Mouse (Mus musculus): ENCODE data around the gene Frmpd2. TPM values are rescaled to one million over a fixed set of nuclear protein-coding genes. Genes with fewer than 3 reads are reported as not detected.

The Frmpd2 gene
- total RNA-seq, 1 experiment = not detected

GRCm38 (mm10) chr14:33506696-33507095 lies 35.2 kb downstream of the Frmpd2 start:
- Histone ChIP-seq H3K36me3 (ENCODE audit: control insufficient read depth, insufficient read depth, low read length, poor library complexity, severe bottlenecking) (no peaks in the 10 kb centered on the region), H3K9ac (ENCODE audit: insufficient read depth, low read depth, low read length, poor library complexity, severe bottlenecking) (no peak overlapping the region)
- no peak for DNase-seq (ENCODE audit: low read depth, low spot score)

GRCm38 (mm10) chr14:33508660-33509059 lies 37.2 kb downstream of the Frmpd2 start:
- H3K9me3 ChIP-seq (ENCODE audit: control insufficient read depth, insufficient read depth, low read depth, low read length) = no peaks in the 10 kb centered on the region
- DNase-seq (ENCODE audit: low read depth, low spot score) = no peak
- no peak overlapping the region for H3K4me3 ChIP-seq (ENCODE audit: insufficient read depth in 1 of 2, low read depth in 1 of 2, low read length in 2 of 2, poor library complexity in 1 of 2, severe bottlenecking in 1 of 2)
- no peak overlapping the region for H3K27ac ChIP-seq (ENCODE audit: insufficient read depth, low read depth, low read length, poor library complexity, severe bottlenecking)
- H3K36me3 ChIP-seq (ENCODE audit: control insufficient read depth, insufficient read depth, low read length, poor library complexity, severe bottlenecking) = no peaks in the 10 kb centered on the region
- no peaks in the 10 kb centered on the region for H3K4me1 ChIP-seq (ENCODE audit: control insufficient read depth in 2 of 2, insufficient read depth in 2 of 2, low read length in 2 of 2, poor library complexity in 1 of 2)
- TF ChIP-seq MAFK (IDR thresholded peaks at IDR 0.05; ENCODE audit: insufficient read depth, low read depth, low read length) (no peak), ZNF384 (IDR thresholded peaks at IDR 0.05; ENCODE audit: low read depth, low read length) (no peak), CHD2 (IDR thresholded peaks at IDR 0.05; ENCODE audit: low read depth, low read length) (no peak), ZC3H11A (IDR thresholded peaks at IDR 0.05; ENCODE audit: borderline replicate concordance, low read depth, low read length) (no peak), HCFC1 (IDR thresholded peaks at IDR 0.05; ENCODE audit: borderline replicate concordance, insufficient read depth, low read length) (no peak)
- H3K9ac ChIP-seq (ENCODE audit: insufficient read depth, low read depth, low read length, poor library complexity, severe bottlenecking) = no peak overlapping the region
- in situ Hi-C loops (cut with MboI; ENCODE audit: low sequenced_read_pairs in 2 of 2, unreplicated experiment in 2 of 2) = no loop called here

More at GRCm38 (mm10) chr14:33506696-33507095, 35.2 kb downstream of the Frmpd2 start:
- in situ Hi-C loops (cut with MboI; ENCODE audit: low sequenced_read_pairs in 2 of 2, unreplicated experiment in 2 of 2) = no loop called here
- TF ChIP-seq ZC3H11A (IDR thresholded peaks at IDR 0.05; ENCODE audit: borderline replicate concordance, low read depth, low read length) (no peak), HCFC1 (IDR thresholded peaks at IDR 0.05; ENCODE audit: borderline replicate concordance, insufficient read depth, low read length) (no peak), MAFK (IDR thresholded peaks at IDR 0.05; ENCODE audit: insufficient read depth, low read depth, low read length) (no peak), ZNF384 (IDR thresholded peaks at IDR 0.05; ENCODE audit: low read depth, low read length) (no peak), CHD2 (IDR thresholded peaks at IDR 0.05; ENCODE audit: low read depth, low read length) (no peak)
- no peak overlapping the region for H3K4me3 ChIP-seq (ENCODE audit: insufficient read depth in 1 of 2, low read depth in 1 of 2, low read length in 2 of 2, poor library complexity in 1 of 2, severe bottlenecking in 1 of 2)
- no peak overlapping the region for H3K27ac ChIP-seq (ENCODE audit: insufficient read depth, low read depth, low read length, poor library complexity, severe bottlenecking)
- no peaks in the 10 kb centered on the region for H3K4me1 ChIP-seq (ENCODE audit: control insufficient read depth in 2 of 2, insufficient read depth in 2 of 2, low read length in 2 of 2, poor library complexity in 1 of 2)
- H3K9me3 ChIP-seq (ENCODE audit: control insufficient read depth, insufficient read depth, low read depth, low read length) = no peaks in the 10 kb centered on the region

- Histone ChIP-seq H3K36me3 (ENCODE audit: control insufficient read depth, insufficient read depth, low read length, poor library complexity, severe bottlenecking) (no peaks in the 10 kb centered on the region), H3K9me3 (ENCODE audit: control insufficient read depth, insufficient read depth, low read depth, low read length) (no peaks in the 10 kb centered on the region), H3K4me3 (ENCODE audit: insufficient read depth in 1 of 2, low read depth in 1 of 2, low read length in 2 of 2, poor library complexity in 1 of 2, severe bottlenecking in 1 of 2) (no peak overlapping the region), H3K4me1 (ENCODE audit: control insufficient read depth in 2 of 2, insufficient read depth in 2 of 2, low read length in 2 of 2, poor library complexity in 1 of 2) (no peaks in the 10 kb centered on the region), H3K9ac (ENCODE audit: insufficient read depth, low read depth, low read length, poor library complexity, severe bottlenecking) (no peak overlapping the region), H3K27ac (ENCODE audit: insufficient read depth, low read depth, low read length, poor library complexity, severe bottlenecking) (no peak overlapping the region)
- in situ Hi-C loops (cut with MboI; ENCODE audit: low sequenced_read_pairs in 2 of 2, unreplicated experiment in 2 of 2) = no loop called here
- TF ChIP-seq ZNF384 (IDR thresholded peaks at IDR 0.05; ENCODE audit: low read depth, low read length) = no peak
- TF ChIP-seq HCFC1 (IDR thresholded peaks at IDR 0.05; ENCODE audit: borderline replicate concordance, insufficient read depth, low read length) = no peak
- TF ChIP-seq CHD2 (IDR thresholded peaks at IDR 0.05; ENCODE audit: low read depth, low read length) = no peak
- TF ChIP-seq ZC3H11A (IDR thresholded peaks at IDR 0.05; ENCODE audit: borderline replicate concordance, low read depth, low read length) = no peak
- TF ChIP-seq MAFK (IDR thresholded peaks at IDR 0.05; ENCODE audit: insufficient read depth, low read depth, low read length) = no peak
- no peak for DNase-seq (ENCODE audit: low read depth, low spot score)
These were observed 42.4 kb downstream of the Frmpd2 start for GRCm38 (mm10) chr14:33513877-33514276.

- no peaks in the 10 kb centered on the region for H3K36me3 ChIP-seq (ENCODE audit: control insufficient read depth, insufficient read depth, low read length, poor library complexity, severe bottlenecking)
- TF ChIP-seq CHD2 (IDR thresholded peaks at IDR 0.05; ENCODE audit: low read depth, low read length) = no peak
- TF ChIP-seq HCFC1 (IDR thresholded peaks at IDR 0.05; ENCODE audit: borderline replicate concordance, insufficient read depth, low read length) = no peak
- no peak for TF ChIP-seq ZNF384 (IDR thresholded peaks at IDR 0.05; ENCODE audit: low read depth, low read length)
- no peak for TF ChIP-seq MAFK (IDR thresholded peaks at IDR 0.05; ENCODE audit: insufficient read depth, low read depth, low read length)
- no peak for TF ChIP-seq ZC3H11A (IDR thresholded peaks at IDR 0.05; ENCODE audit: borderline replicate concordance, low read depth, low read length)
These were observed 43.3 kb downstream of the Frmpd2 start for GRCm38 (mm10) chr14:33514756-33515285.

More at GRCm38 (mm10) chr14:33514756-33515285, 43.3 kb downstream of the Frmpd2 start:
- no peak overlapping the region for H3K9ac ChIP-seq (ENCODE audit: insufficient read depth, low read depth, low read length, poor library complexity, severe bottlenecking)
- H3K27ac ChIP-seq (ENCODE audit: insufficient read depth, low read depth, low read length, poor library complexity, severe bottlenecking) = no peak overlapping the region
- H3K4me1 ChIP-seq (ENCODE audit: control insufficient read depth in 2 of 2, insufficient read depth in 2 of 2, low read length in 2 of 2, poor library complexity in 1 of 2) = no peaks in the 10 kb centered on the region
- DNase-seq (ENCODE audit: low read depth, low spot score) = no peak
- in situ Hi-C loops (cut with MboI; ENCODE audit: low sequenced_read_pairs in 2 of 2, unreplicated experiment in 2 of 2) = no loop called here
- no peaks in the 10 kb centered on the region for H3K9me3 ChIP-seq (ENCODE audit: control insufficient read depth, insufficient read depth, low read depth, low read length)
- H3K4me3 ChIP-seq (ENCODE audit: insufficient read depth in 1 of 2, low read depth in 1 of 2, low read length in 2 of 2, poor library complexity in 1 of 2, severe bottlenecking in 1 of 2) = no peak overlapping the region
